Mouse (Mus musculus): ENCODE measurements around the gene Pithd1.

Gene Pithd1

GRCm38 (mm10) chr4:135986943-135987710, at the start of gene Pithd1:
TSS of gene Pithd1 (minus strand) at chr4:135987264.
- in situ Hi-C loops (cut with MboI, MseI) = no loop called here

- in situ Hi-C loops (cut with MboI, MseI) = no loop called here
Observed at GRCm38 (mm10) chr4:136035078-136035477, 48.0 kb upstream of the Pithd1 start.

- in situ Hi-C loops (cut with MboI, MseI) = no loop called here
Observed at GRCm38 (mm10) chr4:136033231-136033630, 46.2 kb upstream of the Pithd1 start.

- in situ Hi-C loops (cut with MboI, MseI) = no loop called here
Observed at GRCm38 (mm10) chr4:136030968-136031909, 44.2 kb upstream of the Pithd1 start.

DNA sequence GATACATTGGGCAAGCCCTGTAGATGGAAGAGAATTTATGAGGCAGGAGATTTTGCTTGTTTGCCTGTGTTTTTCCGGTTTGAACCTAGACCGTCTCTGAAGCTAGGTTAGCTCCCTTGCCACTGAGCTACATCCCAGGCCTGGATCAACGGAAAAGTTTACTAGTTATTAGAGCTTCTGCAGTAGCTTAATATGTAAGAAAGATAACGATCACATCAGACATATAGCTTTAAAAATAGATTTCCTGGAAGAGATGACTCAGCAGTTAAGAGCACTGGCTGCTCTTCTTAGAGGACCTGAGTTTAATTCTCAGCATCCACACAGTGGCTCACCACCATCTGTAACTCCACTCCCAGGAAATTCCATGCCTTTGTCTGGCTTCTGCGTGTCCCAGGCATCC, 41.6 kb upstream of the Pithd1 start:
- in situ Hi-C loops (cut with MboI, MseI) = no loop called here

DNA sequence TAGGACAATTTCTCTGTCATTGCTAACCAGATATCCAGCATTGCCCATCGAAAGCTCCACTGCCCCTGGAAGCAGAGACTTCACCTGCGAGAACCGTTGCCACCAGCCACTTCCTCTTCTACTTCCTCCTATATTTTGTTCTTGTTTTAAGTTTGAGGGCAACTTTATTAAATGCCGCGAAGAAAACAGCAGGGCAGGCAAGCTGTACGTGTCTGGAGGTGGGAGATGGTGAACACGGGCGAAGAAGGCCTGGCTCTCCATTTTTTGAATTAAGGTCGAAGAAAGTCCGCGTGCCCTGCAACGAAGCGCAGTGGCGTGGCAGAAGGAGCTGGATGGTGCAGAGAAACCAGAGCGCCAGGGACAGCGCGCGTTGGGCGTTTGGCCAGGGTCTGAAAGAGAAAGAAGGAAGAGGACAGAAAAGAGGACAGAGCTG, 41.1 kb upstream of the Pithd1 start:
- in situ Hi-C loops (cut with MboI, MseI) = no loop called here

DNA sequence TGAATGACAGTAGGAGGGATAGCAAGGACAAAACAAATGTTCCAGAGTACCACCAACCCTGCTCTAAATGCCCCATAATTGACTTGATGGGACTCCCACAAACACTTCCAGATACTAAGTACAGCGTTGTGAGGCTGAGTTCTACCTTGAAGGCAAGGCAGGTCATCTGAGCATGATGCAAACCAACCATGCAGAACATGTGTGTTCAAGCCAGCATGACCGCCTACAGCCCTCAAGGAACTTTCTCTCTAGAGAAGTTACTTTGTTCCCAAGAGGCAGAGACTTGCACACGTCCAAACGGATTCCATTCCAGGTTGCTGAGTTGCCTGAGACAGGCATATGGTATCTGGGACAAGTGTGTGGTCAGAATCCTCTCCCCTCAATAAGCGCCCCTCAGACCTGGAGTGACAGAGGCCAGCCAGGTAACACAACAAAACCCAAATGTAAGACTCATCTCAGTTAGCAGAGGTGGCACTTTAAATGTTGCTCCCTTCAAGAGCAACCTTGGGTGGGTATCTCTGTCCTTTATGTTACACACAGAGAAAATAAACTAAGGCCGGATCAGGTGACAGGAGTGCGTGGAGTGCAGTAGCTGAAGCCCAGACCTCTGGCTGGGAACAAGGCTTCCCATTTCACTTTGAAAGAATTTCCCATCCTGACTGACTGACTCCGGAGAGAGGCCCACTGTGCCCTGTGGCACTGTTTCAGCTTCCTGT, 40.5 kb upstream of the Pithd1 start:
- in situ Hi-C loops (cut with MboI, MseI) = no loop called here

GRCm38 (mm10) chr4:136025350-136025749, 38.3 kb upstream of the Pithd1 start:
- in situ Hi-C loops (cut with MboI, MseI) = no loop called here

DNA sequence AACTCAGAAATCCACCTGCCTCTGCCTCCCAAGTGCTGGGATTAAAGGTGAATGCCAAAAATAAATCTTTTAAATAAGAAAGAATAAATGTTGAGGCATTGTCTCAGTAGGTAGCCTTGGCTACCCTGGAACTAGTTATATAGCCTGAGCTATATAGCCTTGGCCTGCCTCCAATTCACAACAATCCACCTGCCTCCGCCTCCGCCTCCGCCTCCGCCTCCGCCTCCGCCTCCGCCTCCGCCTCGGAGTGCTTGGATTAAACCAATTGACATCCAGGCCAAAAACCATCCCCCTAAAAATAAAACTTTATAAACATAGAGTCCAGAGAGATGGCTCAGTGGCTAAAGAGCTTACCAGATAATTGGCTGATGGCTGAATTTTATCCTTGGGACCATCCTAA, 35.9 kb upstream of the Pithd1 start:
- in situ Hi-C loops (cut with MboI, MseI) = no loop called here

DNA sequence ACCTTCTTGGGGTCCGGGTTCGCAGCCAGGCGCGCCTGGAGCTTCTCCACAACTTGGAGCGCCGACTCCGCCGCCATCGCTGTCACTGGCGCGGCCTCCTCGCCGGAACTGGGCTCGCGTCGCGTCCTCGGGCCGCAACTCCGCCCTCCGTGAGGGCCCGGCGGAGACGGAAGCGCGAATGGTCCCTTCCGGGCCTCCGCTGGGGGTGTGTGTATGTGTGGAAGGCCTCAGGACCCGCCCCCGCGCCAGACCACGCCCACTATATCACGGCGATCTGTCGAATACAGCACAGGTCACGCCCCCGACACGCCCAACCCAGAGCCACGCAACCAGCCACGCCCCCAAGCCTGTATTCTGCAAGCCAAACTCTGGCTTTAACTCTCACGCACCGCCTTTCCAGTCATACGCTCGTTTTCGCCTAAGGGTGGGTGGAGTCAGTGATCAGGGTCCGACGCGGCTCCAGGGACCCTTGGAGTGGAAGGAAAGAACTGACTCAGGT, 34.5 kb upstream of the Pithd1 start, which contains the start of gene Eloa:
TSS of gene Eloa (minus strand) at position 215 of the 499 bp plus-strand sequence.
- in situ Hi-C loops (cut with MboI, MseI) = no loop called here

DNA sequence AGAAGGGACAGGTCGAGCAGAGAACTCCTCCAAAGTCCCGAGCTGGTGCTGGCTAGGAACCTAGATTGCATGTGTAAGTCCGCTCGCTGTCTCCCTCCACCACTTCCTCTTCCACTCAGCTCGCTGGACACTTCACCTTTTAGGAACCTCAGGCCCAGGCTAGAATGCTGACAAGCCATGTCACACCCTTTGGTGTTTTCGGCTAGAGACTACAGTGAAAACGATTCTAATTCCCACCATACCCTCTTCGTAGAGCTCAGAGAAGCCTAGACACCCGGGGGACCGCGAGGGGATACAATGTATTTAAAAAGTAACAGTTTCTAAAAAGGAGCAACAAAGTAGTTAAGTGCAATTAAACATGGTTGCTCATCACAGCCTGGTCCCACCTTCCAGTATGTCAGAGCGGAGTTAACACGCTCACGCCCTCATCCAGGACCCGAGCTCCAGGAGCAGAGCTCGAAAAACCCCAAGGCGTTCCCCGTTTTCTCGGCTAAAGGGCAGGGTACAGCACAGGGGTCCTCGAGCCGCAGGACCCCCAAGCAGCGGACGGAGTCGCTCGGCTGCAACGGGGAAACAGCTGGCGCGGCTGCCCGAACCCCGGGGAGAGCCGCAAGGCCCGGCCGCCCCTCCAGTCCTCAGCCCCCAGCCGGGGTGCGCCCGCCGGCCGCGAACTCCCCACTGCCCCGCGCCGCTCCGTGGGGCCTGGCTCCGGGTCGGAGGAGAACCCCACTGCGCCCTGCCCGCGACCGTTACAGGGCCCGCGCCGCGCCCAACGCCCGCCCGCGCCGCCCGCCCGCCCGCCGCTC, 33.9 kb upstream of the Pithd1 start:
- in situ Hi-C loops (cut with MboI, MseI) = no loop called here

DNA sequence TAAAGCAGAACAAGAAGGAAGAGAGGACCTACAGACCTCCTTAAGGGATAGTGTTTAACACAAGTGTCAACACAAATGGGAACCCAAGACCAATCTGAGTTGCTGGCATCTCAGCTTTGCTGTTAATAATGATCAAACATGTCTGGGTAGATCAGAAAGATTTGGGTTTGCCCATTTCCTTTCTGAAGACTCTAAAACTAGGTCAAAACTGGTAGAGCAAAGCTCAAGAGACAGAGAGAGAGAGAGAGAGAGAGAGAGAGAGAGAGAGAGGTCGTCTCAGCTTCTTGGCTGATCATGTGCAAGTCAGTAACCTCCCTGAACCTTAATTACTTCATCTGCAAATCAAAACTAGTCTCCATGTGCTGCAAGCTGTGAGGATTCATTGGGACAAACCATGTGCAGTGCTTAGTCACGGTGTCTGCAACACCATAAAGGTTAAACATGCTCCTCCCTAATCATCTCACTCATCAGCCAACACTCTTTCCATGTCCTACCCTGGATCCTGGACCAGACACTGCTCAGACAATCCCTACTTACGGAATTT, 29.1 kb upstream of the Pithd1 start:
- in situ Hi-C loops (cut with MboI, MseI) = no loop called here

DNA sequence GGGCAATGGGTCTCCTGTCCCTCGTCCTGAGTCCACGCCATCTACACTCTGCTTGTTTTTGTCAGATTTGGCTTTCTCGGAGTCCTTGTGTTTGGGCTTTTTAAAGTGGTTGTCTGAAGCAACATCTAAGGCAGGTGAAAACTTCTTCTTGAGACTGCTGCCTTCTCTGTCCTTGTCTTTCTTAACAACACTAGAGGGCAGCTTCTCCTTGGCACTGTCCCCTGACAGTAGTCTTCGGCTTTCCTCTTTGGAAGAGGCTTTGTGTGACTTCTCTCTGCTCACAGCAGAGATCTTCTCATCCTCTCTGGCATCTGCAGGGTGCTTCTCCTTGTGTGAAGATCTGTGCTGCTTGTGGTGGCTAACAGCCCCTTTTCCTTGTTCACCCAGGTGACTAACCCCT, 23.5 kb upstream of the Pithd1 start:
- in situ Hi-C loops (cut with MboI, MseI) = no loop called here

GRCm38 (mm10) chr4:136008782-136009447, 21.9 kb upstream of the Pithd1 start:
- in situ Hi-C loops (cut with MboI, MseI) = loop anchor here (5.0 kb wide), 1 partner anchor 48 kb away; no protein-coding TSS in a partner anchor

- in situ Hi-C loops (cut with MboI, MseI) = loop anchor here (5.0 kb wide), 1 partner anchor 50 kb away; no protein-coding TSS in a partner anchor
Observed at GRCm38 (mm10) chr4:136006821-136007220, 19.8 kb upstream of the Pithd1 start.

DNA sequence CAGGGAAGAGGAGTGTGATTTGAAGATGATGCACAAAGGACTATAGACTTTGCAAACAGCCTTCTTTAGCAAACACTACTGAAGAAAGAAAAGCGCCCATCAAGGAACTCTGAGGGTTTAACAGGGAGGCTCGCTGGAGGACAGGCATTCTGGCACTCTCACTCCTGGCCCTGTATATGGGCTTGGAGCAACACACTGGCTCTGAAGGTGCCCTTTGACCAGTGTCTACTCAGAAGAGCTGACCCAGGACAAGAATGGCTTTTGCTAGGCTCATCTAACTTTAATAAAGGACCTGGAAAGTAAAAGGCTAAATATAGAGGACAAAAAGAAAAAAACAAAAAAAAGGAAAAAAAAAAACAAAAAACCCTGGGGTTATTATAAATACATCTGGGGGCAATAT, 17.9 kb upstream of the Pithd1 start:
- in situ Hi-C loops (cut with MboI, MseI) = loop anchor here (5.0 kb wide), 1 partner anchor 52 kb away; no protein-coding TSS in a partner anchor

- in situ Hi-C loops (cut with MboI, MseI) = no loop called here
Observed at GRCm38 (mm10) chr4:136004107-136004675, 17.1 kb upstream of the Pithd1 start.

DNA sequence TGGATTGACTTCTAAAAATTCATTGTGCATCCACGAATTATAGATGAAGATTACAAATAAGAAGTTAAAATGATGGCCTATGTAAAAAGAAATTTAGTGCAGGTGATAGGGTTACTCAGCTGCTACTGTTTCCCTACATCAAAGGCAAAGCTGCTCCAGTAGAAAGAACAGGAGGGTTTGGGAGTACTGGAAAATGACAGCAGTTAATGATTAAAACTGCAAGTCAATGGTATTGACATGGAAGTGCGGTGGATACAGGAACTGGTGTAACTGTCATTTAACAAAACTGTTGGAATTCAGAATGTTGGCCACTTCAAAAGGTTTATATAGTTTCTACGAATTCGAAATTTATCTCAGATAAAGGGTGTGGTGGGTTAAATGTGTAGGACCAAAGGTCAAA, 8.1 kb upstream of the Pithd1 start:
- in situ Hi-C loops (cut with MboI, MseI) = no loop called here

DNA sequence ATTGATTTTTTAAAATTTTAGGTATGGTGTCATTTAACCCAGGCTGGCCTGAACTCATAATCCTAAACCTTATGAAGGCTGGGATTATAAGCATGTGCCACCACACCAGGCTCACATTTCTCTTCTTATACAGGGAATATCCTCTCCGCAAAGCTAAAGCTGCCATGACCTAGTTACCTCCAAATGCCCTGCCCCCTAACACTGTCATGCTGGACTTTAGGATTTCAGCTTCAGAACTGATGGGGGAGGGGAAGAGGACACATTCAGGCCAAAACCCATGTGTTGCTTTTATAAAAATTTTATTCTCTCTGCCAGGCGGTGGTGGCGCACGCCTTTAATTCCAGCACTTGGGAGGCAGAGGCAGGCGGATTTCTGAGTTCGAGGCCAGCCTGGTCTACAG, 6.9 kb upstream of the Pithd1 start:
- in situ Hi-C loops (cut with MboI, MseI) = no loop called here
